Mouse (Mus musculus): ENCODE results near the gene 3100002H09Rik.

The 3100002H09Rik gene

DNA sequence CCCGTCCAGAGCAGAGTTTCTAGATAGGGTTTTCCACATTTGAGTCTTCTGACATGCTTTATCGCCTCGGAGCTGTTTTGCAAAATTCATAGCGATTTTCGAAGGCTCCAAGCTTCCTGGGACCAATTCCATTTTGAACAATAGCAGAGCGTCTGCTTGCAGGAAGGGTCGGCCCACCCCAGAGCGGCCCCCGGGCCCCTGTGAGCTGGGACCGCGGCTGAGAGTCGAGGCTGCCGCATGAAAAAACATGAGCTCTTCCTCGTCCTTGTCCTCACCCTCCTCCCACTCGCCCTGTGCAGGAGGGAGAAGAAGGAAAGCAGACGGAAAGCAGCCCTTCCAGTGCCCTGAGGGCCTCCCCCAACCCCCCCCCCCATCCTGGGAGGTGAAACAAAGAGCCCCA is 8.0 kb upstream of the 3100002H09Rik start:
- in situ Hi-C loops (cut with MboI; ENCODE audit: low pct_unique_long_range_greater_than_20kb in 1 of 2, low sequenced_read_pairs in 2 of 2, unreplicated experiment in 1 of 2): no loop called here

DNA sequence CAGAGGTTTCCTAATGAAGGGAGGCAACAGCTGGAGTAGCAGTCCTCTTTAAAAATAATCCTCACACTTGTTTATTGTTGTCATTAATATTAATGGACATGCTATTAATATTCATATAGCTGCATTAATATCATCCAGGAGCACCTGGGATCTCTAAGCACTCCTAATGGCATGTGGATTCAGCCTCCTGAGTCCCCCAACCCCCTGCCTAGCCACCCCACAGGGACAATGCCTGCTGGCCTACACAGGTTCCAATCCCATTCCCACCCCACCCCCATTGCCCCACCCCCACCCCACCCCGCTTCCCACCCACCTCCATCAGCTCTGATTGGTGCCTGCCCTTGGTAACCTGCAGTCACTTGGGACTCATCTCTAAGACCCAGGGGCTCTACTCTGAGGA is 6.0 kb upstream of the 3100002H09Rik start:
- in situ Hi-C loops (cut with MboI; ENCODE audit: low pct_unique_long_range_greater_than_20kb in 1 of 2, low sequenced_read_pairs in 2 of 2, unreplicated experiment in 1 of 2): no loop called here

DNA sequence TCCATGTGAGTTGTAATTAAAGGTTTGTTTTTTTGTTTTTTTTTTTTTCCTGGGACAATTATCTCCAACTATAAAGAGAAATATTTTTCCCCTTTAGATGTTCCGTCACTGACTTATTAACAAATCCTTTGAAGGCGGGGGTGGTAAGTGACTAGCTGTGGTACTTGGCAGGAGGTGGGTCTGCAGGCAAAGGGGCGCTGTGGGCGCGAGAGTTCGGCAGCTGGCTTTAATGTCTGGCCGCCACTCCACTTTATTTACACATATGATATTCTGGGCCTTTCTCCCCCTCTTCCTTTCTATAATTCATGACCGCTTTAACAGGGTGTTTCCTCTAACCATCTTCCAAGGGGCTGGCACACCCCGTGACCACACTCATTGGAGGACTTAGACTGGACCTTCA is 5.4 kb upstream of the 3100002H09Rik start:
- in situ Hi-C loops (cut with MboI; ENCODE audit: low pct_unique_long_range_greater_than_20kb in 1 of 2, low sequenced_read_pairs in 2 of 2, unreplicated experiment in 1 of 2): no loop called here

DNA sequence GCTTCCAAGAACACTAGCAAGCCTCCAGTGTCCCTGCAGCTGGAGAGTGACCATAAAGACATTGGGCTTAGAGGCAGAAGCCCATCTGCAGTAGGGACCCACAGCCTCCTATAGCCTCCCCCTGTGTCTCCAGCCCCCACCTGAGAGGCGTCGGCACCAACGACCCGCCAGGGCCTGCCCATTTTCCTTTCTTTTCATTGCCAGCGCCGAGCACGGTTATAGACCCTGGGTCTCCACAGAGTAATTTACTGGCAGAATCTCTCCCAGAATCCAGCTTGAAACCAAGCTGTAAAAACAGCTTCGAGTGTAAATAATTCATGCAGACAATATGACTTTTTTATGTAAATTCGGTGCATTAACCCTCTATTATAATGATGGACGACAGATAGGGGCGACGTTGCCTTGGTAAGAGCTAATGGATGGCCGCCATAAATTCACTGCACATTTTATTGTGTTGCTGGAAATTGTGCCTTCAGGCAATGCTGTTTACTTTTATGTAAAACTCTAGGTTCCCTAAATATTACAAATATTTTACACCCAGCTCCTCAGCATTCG is 4.9 kb upstream of the 3100002H09Rik start:
- in situ Hi-C loops (cut with MboI; ENCODE audit: low pct_unique_long_range_greater_than_20kb in 1 of 2, low sequenced_read_pairs in 2 of 2, unreplicated experiment in 1 of 2): no loop called here

DNA sequence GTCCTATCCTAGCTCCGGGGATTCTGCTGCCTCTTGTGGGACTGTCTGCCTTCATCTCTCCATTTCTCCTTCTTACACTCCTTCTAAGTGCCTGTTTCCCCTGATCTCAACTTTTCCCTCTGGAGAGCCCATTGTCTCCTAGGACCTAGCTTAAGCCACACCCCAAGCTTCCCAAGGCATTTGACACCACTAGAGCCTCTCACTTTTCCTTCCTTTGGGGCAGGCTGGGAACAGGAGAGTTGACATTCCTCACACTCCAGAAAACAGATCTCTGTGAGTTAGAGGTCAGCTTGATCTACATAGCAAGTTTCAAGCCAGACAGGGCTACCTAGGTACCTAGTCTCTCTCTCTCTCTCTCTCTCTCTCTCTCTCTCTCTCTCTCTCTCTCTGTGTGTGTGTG is 3.6 kb upstream of the 3100002H09Rik start:
- in situ Hi-C loops (cut with MboI; ENCODE audit: low pct_unique_long_range_greater_than_20kb in 1 of 2, low sequenced_read_pairs in 2 of 2, unreplicated experiment in 1 of 2): no loop called here

DNA sequence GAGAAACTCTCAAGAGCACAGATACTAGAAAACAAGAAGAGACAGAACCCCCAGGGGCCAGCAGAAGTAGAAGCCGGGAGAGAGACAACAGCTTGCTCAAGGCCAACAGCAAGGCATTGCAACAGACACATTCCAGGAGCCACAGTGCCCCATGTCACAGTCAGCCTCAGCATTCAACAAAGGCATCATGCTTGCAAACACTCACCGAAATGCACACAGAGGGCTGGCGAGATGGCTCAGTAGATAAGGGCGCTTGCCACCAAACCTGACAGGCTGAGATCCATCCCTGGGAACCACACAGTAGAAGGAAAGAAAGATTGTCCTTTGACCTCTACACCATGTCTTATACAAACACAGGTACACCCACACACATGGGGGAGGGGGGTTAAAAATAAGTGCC is 1.2 kb upstream of the 3100002H09Rik start:
- in situ Hi-C loops (cut with MboI; ENCODE audit: low pct_unique_long_range_greater_than_20kb in 1 of 2, low sequenced_read_pairs in 2 of 2, unreplicated experiment in 1 of 2): no loop called here

DNA sequence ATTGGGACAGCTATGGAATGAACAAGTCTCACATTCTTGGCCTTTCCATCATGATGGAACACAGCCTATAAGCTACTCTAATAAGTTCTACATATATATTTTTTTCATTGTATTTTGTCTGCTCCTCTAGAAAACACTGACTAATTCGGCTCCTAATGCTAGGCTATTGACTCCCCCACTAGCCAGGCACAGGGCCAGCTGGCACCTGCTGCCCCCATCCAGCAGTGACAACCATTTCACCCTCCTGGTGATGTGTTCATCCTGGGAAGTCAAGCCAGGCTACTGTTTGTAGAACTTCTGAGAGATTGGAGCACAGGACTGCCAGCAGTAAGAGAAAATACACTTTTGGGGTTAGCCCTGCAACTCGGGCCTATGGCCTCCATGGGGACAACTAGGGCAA is 537 bp downstream of the 3100002H09Rik start:
- in situ Hi-C loops (cut with MboI; ENCODE audit: low pct_unique_long_range_greater_than_20kb in 1 of 2, low sequenced_read_pairs in 2 of 2, unreplicated experiment in 1 of 2): no loop called here

DNA sequence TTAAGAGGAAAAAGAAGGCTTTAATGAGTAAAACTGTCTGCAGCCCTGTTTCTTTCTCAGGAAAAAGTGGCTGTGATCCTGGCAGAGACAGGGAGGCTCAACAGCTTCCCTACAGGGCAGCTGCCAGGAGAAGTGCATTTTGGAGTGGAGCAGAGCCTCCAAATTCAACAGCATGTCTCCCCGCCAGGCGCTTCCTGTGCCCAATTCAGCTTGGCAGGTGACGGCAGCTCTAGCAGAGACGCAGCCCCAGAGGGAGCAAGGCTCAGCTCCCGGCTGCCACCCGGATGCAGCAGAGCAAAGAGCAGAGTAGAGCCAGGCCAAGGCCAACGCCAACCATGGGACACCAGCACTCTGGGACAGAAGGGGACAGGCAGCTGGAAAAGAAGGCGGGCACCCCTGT is 3.4 kb downstream of the 3100002H09Rik start:
- in situ Hi-C loops (cut with MboI; ENCODE audit: low pct_unique_long_range_greater_than_20kb in 1 of 2, low sequenced_read_pairs in 2 of 2, unreplicated experiment in 1 of 2): no loop called here

DNA sequence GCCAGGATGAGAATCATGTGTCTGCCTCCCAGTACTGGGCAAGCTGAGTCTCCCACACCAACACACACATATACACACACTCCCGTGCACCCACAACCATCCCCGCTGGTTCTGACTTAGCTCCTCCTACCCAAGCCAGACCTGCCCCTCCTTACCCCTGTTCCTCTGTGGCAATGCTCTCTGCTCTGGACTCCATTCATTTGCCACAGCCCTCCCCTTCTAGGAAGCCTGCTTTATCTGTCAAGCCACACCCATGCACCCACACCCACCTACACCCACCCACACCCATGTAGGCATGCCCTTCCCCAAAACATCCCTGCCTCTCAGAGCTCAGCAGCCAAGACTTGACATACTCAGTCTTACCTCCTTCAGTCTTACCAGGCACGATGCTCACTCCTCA is 4.4 kb downstream of the 3100002H09Rik start:
- in situ Hi-C loops (cut with MboI; ENCODE audit: low pct_unique_long_range_greater_than_20kb in 1 of 2, low sequenced_read_pairs in 2 of 2, unreplicated experiment in 1 of 2): no loop called here

DNA sequence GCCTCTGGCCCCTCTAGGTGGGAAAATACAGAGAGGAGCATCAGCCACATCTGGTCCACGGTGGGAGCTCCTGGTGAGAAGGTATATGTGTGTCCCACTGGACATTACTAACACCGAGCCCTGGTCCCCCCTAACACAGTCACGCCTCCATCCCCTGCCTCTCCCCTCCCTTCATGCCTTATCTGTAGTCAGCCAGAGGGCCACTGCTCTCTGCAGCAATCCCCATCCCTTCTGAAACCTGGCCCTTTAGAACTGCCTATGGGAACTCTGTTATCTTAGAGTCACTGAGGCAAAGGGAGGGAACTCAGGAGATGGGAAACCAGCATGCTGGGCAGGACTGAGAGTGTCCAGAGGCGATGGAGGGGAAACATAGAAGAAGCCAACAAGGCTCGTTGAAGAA is 5.3 kb downstream of the 3100002H09Rik start:
- in situ Hi-C loops (cut with MboI; ENCODE audit: low pct_unique_long_range_greater_than_20kb in 1 of 2, low sequenced_read_pairs in 2 of 2, unreplicated experiment in 1 of 2): no loop called here

DNA sequence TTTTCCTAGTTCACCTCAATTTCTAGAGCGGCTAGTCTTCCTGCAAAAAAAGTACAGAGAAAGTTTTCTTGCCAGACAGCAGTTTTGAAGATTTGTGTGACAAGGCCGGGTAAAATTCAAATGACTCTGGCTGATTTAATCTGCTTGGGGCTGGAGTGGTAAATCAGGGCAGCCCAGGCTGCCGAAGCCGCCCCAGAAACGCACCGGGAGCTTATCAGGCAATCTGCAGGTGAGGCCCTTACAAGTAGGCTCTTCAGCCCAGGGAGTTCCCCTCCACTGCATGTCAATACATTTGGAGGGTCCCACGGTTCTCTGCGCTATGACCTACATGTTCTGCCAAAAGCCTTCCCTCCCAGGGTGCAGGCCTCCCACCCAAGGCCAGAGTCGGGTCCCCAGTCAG is 6.9 kb downstream of the 3100002H09Rik start:
- in situ Hi-C loops (cut with MboI; ENCODE audit: low pct_unique_long_range_greater_than_20kb in 1 of 2, low sequenced_read_pairs in 2 of 2, unreplicated experiment in 1 of 2): no loop called here

DNA sequence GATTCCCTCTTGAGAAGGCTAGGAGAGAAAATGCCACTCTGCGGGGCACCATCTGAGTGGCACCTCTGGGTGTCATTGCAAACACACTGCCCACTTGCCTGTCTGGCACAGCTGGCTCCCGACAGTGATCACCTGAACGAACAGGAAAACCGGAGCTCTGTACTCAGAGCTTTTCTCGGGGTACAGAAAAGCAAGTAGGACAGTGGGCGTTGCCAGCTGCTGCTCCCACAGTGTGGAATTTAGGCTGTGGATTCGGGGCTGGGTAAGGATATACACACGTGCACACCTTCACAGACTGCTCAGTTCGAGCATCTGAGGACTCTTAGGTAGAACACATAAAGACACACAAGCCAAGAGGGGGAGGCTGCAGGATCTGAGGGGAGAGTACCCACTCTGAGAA is 14.7 kb downstream of the 3100002H09Rik start:
- in situ Hi-C loops (cut with MboI; ENCODE audit: low pct_unique_long_range_greater_than_20kb in 1 of 2, low sequenced_read_pairs in 2 of 2, unreplicated experiment in 1 of 2): no loop called here

DNA sequence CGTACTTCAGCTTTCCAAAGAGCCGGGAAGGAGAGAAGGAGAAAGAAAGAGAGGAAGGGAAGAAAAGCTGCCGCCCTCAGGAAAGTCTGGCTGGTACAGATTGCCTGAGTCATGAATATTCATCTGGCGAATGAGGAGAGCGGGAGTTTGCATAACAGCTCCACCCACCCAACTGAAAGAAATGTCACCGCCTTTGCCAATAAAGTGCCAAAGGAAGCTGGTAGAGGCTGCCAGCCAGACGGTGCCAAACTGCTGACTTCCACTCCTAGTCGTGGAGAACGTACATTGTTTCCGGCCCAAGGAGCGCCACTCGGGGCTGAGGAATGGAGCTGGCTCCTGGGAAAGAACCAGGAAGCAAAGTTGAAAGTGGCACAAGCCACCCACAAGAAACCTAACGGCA is 15.7 kb downstream of the 3100002H09Rik start:
- in situ Hi-C loops (cut with MboI; ENCODE audit: low pct_unique_long_range_greater_than_20kb in 1 of 2, low sequenced_read_pairs in 2 of 2, unreplicated experiment in 1 of 2): no loop called here

DNA sequence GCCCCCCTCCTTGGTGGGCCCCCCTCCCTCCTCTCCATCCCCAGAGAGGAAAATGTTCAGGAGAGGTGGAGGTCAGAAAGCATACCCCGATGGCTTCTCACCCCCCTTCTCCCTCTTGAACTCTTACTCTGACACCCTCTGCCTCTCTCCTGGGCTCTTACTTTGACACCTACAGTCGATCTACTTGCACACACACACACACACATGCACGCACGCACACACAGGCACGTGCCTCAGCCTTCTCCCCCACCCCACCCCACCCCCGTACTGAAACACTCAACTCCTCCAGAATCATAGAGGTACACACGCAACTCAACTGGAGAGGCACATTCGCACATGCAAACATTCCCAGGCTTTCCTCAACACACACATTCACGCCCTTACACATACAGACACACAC is 16.9 kb downstream of the 3100002H09Rik start:
- in situ Hi-C loops (cut with MboI; ENCODE audit: low pct_unique_long_range_greater_than_20kb in 1 of 2, low sequenced_read_pairs in 2 of 2, unreplicated experiment in 1 of 2): no loop called here

DNA sequence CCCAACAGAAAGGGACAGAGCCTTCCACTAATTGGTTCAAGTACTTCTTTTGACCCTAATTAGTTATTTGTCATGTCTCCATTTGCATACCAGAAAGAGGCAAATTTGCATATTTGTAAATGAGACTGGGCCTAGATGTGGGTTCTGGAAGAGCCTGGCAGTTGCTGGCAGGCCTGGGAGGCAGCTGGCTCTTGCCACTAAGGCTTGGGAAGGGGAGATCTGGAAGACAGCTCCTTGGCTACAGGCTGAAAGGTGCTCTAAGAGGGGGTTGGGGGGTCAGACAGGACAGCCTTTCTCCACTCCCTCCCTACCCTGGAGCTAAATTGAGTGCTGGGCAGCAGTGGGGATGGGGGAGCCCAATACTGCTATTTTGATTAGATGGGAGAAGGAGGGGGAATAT is 17.4 kb downstream of the 3100002H09Rik start:
- in situ Hi-C loops (cut with MboI; ENCODE audit: low pct_unique_long_range_greater_than_20kb in 1 of 2, low sequenced_read_pairs in 2 of 2, unreplicated experiment in 1 of 2): no loop called here

DNA sequence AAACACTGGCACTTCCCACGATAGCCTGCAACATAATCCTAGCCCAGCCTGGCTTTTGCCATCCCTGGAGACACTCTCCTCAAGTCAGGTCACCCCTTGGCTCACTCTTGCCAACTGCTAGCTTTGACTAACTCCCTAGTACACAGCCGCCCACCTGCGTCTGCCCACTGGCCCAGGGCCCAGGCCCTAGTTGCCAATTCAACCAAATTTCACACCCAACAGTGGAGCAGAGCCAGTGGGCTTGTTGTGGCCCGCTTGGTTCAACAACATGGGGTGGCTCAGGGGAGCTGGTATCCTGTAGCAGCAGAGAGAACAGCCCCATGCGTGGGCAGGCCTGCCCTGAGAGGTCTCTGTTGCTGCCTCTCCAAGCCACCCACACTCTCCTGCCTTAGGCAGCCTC is 18.4 kb downstream of the 3100002H09Rik start:
- in situ Hi-C loops (cut with MboI; ENCODE audit: low pct_unique_long_range_greater_than_20kb in 1 of 2, low sequenced_read_pairs in 2 of 2, unreplicated experiment in 1 of 2): no loop called here

DNA sequence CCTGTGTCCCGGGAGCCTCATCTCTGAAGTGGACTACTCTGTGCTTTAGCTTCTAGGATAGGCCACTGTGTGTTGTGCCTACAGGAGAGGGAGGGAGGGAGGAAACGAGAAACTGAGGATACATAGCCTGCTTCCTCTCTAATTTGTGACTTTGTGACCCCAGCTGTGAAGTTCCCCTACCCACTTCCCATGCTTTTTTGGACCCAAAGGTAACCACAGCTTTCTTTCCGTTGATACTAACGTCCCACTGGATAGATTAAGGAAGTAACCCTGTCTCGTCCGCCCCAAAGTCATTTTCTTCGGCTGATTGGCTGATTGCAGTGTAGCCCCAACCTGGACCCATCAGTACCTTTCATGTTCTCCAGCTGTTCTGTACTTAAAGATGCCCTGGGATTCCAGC is 29.9 kb downstream of the 3100002H09Rik start:
- in situ Hi-C loops (cut with MboI; ENCODE audit: low pct_unique_long_range_greater_than_20kb in 1 of 2, low sequenced_read_pairs in 2 of 2, unreplicated experiment in 1 of 2): no loop called here

DNA sequence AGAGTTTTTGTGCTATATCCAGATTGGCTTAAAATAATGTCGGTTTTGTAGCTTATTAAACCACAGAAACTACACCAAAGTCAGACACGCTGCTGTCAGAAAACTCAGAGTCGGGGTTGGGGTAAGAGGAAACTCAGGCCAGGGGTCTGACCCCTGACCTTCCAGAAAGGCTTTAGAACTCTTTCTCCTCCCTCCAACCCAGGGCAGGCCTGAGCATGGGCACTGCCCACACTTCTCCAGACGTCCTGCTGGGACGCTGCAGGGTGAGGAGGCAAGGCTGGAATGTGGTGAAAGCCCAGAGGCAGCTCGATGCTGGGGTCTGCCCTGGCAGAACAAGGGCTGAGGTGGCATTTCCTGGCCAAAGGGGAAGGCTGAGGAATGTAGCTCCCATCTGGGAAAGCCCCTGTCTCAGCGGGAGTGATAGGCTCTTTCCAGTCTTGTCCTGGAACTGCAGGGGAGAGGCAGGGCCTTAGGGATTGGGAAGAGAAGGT is 34.6 kb downstream of the 3100002H09Rik start:
- in situ Hi-C loops (cut with MboI; ENCODE audit: low pct_unique_long_range_greater_than_20kb in 1 of 2, low sequenced_read_pairs in 2 of 2, unreplicated experiment in 1 of 2): loop anchor here in 1 of 2 experiments (10.0 kb wide), 1 partner anchor 79 kb away; the partner anchor contains the start of gene Pou3f1

DNA sequence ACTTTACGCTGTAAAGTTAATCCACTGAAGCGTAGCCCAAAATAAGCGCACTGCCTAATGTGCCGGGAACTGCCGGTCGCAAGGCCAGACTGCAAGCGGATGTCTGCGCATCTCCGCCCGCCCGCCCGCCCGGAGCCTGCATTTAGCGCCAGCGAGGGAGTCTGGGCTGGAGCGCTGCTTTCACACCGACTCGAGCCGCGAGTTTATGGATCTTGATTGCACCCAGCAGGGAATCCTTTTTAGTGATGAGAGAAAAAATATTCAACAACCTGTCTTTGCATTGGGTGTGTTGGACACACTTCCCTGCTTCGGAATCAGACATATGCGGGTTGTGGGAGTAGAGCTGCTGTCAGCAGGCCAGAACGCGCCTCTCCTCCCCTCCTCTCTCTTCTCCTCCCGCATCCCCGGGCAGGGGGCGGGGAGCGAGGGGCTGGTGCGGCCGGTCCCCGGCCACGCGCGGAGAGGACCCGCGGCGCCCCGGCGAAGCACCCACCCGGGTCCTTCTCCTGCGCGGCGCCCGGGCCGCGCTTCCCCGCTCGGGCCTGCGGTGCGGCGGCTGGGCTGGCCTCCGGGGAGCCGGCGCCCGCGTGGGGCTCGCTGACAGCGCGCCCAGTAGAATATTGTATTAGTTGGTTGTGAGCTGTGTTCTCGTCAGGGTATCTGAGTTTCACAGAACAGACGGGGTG is 35.2 kb downstream of the 3100002H09Rik start:
- in situ Hi-C loops (cut with MboI; ENCODE audit: low pct_unique_long_range_greater_than_20kb in 1 of 2, low sequenced_read_pairs in 2 of 2, unreplicated experiment in 1 of 2): loop anchor here in 1 of 2 experiments (10.0 kb wide), 1 partner anchor 79 kb away; the partner anchor contains the start of gene Pou3f1

DNA sequence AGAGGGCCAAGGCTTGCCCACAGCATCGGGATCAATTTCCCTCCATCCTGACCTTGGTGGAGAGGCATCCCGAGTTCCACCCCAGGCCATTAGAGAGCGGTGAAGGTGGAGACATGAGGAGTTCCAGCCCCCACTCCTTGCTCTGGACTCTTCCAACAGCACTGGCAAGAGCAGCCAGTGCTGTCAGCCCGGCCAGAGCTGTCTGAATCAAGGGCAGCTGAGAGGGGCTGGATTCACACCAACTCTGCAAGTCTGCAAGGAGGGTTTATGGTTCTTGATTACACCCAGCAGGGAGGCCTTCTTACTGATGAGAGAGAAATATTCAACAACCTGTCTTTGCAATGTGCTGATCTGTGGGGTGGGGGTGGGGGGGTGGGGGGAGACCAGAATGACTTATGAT is 37.0 kb downstream of the 3100002H09Rik start:
- in situ Hi-C loops (cut with MboI; ENCODE audit: low pct_unique_long_range_greater_than_20kb in 1 of 2, low sequenced_read_pairs in 2 of 2, unreplicated experiment in 1 of 2): loop anchor here in 1 of 2 experiments (10.0 kb wide), 1 partner anchor 81 kb away; the partner anchor contains the start of gene Pou3f1
